Mouse (Mus musculus) embryo, embryonic 10 days (tissue): Measurements from ENCODE around the gene Ctsd.
"Not testable (repeated sequence)": the region's sequence is repeated elsewhere in the genome, so short reads cannot be mapped to it uniquely, and the experiment has no call there.

ENCODE experiments used
- DNase-seq: peaks from one replicate; pipeline ENCODE4 v3.0.0-alpha.2; 2015; ENCODE audit warnings: low spot score

Gene Ctsd

DNA sequence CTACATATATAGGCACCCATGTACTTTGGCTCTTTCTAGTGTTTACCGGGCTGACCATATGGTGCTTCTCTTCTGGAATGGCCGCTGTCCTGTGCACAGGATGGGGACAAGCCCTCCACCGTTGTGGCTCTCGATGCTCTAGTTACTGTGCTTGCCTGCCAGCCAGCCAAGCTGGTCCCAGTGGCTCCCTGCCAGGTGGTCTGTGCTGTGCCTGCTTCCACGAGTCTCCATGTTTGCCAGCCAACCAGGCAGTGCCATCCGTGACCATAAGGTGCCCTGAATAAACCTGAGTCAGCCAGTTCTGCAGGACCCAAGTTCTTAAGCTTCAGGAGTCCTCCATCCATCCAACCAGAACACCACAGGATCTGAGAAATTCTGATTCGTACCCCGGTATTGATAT, 52.7 kb downstream of the Ctsd start:
- DNase-seq: no peak

DNA sequence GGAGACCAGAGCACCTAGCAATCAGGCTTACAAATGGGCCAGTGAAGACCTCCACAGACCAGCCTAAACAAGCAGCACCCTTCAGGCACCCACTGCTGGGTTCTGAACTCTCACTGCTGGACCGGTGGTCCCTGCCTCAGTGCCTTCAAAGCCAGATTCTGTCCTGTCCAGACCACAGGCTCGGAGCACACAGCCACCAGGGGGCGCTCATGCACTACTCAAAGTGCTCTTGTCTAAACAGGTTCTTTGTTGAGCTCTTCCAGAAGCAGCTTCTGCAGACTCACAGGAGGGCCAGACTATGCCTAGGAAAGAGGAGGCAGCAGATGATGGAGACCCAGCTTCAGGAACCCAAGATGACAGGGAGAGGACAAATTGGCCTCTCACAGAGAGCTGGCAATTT, 53.6 kb downstream of the Ctsd start:
- peak; percentile 96 for DNase-seq

DNA sequence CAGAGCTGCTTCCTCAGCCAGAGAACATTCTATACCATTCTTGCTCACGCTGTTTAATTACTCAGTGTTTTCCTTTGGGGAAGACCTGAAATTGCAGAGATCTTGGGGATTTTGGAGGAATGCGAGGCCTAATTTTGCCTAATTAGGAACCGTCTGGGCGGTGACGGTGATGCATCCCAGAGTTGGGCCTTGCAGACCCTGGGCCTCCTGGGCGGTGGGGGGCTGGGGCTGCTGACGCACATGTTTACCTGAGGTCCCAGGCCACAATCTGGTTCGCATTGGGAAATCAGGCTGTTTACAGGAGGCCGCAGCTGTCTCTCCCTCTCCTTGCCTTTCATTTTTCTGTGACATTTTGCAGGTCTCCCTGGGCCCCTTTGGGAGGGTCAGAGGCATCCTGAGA, 55.1 kb downstream of the Ctsd start:
- not testable (repeated sequence) for DNase-seq

DNA sequence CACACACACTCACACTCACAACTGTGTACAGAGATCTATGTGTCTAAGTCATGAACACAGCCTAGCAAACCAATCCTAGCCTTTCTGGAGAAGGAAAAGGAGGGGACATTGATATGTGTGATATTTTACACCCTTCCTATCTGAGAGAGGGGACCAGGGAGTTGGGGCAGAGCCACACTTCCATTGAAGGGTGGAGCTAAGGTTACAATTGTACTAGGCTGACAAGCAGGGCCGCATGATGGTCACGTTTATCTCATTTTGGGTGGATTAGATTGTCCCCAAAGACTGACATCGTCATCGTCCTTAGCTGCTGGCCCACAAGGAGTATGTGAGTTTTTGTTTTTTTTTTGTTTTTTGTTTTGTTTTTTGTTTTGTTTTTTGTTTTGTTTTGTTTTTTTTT, 56.6 kb downstream of the Ctsd start:
- no peak for DNase-seq

DNA sequence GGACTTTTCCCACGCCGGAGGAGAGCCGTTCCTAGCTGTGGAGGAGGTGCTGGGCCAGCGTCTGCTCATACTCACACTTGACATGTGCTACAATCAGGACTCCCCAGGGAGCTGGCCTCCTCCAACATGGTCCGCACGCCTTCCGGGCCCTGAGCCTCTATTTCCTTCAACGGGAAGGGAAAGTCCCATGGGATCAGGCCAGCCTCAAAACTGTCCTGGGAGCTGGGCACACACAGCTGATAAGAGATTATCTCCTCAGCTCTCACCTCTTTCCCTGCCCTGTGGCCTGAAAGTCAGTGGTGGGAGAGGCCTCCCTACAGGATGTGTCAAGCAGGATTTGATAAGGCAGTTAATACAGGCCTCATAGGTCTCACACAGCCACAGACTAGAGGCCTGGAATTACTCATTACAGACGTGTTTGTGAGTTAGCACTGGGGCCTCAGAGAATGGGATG, 57.5 kb downstream of the Ctsd start:
- DNase-seq: peak; percentile 52

DNA sequence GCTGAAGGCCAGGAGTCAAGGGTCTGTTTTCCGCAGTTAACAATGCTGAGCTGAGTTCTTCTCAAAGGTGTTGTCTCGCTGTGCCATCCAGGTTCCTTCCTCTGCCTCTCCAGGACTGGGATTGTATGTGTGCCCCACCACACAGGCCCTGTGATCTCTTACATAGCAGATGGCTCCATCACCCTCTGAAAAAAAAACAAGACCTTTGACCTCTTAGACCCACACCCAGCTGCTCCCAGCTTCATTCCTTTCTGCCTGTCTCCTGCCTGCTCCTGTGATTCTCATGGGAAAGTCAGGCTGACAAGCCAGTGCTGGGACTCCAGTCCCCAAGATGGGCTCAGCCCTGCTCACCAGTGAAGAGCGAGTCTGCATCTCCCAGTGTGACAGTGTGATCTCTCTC, 59.3 kb downstream of the Ctsd start:
- DNase-seq: peak; percentile 52

DNA sequence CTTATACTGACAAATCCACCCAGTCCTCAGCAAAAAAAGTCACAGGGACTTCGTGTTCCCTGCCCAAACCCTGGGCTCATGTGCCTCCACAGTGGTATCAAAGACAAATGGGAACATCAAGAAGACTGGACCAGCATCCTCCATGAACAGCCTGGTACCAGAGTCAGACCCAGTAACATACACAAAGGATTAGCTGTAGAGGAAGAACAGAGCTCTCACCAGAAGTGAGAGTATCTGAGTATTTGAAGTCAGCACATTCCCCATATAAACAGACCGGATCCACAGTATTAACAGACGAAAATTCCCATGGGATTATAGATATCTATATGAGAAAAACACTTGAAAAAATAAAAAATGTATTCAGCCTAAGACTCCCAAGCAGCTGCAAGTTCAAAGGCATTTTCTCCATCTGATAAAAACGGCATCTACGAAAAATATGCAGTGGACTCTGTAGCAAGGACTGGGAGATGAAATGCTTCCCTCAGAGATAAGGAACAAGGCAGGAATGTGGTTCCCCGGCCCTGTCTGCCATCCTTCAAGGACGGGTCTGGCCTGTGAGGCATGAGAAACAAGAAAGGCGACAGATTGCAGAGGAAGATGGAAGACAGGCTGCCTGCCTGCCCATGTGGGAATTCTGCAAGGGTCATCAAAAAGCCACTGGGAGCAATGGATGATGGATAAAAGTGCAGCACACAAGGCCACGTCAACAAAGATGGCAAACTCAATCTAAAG, 61.0 kb downstream of the Ctsd start:
- peak; percentile 50 for DNase-seq
